Mouse (Mus musculus): Measurements from ENCODE around the gene Zbtb48. TPM values are rescaled to one million over a fixed set of nuclear protein-coding genes. Genes with fewer than 3 reads are reported as not detected.

Gene Zbtb48
- polyA plus RNA-seq, 1 experiment from 2014 or later: 19.6 TPM

GRCm38 (mm10) chr4:152010091-152010706, 17.3 kb downstream of the Zbtb48 start:
- Histone ChIP-seq H3K9me3 (ENCODE audit: control insufficient read depth, low read length) (no peaks in the 10 kb centered on the region), H3K4me3 (ENCODE audit: low read depth, low read length) (peak overlapping the region; percentile 71), H3K4me2 (replicated peaks; ENCODE audit: low read depth, low read length) (peak overlapping the region; percentile 100), H3K27me3 (ENCODE audit: control insufficient read depth, insufficient read depth, low read length) (peaks cover 21% of the 10 kb centered on the region), H3K36me3 (ENCODE audit: control insufficient read depth, insufficient read depth, low read length) (no peaks in the 10 kb centered on the region), H3K4me1 (replicated peaks; ENCODE audit: control insufficient read depth, insufficient read depth, low read length) (peaks cover 9% of the 10 kb centered on the region), H3K27ac (ENCODE audit: low read depth, low read length) (no peak overlapping the region), H3K9ac (ENCODE audit: low read depth, low read length) (peak overlapping the region; percentile 7; the same call in 1 of the 2 replicates)
- peak; percentile 18 for DNase-seq (ENCODE audit: low spot score)
- WGBS: 2% methylated on average over 10 of the region's 10 CpGs
- no peak for ATAC-seq (ENCODE audit: low FRiP score)

DNA sequence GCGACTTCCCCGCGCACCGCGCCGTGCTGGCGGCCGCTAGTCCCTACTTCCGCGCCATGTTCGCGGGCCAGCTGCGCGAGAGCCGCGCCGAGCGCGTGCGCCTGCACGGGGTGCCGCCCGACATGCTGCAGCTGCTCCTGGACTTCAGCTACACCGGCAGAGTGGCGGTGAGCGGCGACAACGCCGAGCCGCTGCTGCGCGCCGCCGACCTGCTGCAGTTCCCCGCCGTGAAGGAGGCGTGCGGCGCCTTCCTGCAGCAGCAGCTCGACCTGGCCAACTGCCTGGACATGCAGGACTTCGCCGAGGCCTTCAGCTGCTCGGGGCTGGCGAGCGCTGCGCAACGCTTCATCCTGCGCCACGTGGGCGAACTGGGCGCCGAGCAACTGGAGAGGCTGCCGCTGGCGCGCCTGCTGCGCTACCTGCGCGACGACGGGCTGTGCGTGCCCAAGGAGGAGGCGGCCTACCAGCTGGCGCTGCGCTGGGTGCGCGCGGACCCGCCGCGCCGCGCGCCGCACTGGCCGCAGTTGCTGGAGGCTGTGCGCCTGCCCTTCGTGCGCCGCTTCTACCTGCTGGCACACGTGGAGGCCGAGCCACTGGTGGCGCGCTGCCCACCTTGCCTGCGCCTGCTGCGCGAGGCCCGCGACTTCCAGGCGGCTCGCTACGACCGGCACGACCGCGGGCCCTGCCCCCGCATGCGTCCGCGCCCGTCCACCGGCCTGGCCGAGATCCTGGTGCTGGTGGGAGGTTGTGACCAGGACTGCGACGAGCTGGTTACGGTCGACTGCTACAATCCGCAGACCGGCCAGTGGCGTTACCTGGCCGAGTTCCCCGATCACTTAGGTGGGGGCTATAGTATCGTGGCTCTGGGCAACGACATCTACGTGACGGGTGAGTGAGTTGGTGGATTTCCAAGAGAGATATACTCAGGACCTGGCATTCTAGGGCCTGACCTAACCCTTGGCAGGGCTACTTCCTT, 18.1 kb downstream of the Zbtb48 start:
- Histone ChIP-seq H3K4me3 (ENCODE audit: low read depth, low read length) (peak overlapping the region; percentile 71), H3K36me3 (ENCODE audit: control insufficient read depth, insufficient read depth, low read length) (no peaks in the 10 kb centered on the region), H3K27me3 (ENCODE audit: control insufficient read depth, insufficient read depth, low read length) (peaks cover 21% of the 10 kb centered on the region), H3K4me2 (replicated peaks; ENCODE audit: low read depth, low read length) (peak overlapping the region; percentile 100), H3K9me3 (ENCODE audit: control insufficient read depth, low read length) (no peaks in the 10 kb centered on the region), H3K4me1 (replicated peaks; ENCODE audit: control insufficient read depth, insufficient read depth, low read length) (peaks cover 9% of the 10 kb centered on the region), H3K27ac (ENCODE audit: low read depth, low read length) (peak overlapping the region; percentile 51; the same call in 1 of the 2 replicates), H3K9ac (ENCODE audit: low read depth, low read length) (peak overlapping the region; percentile 62)
- peak; percentile 62 for DNase-seq (ENCODE audit: low spot score)
- under 1% methylated on average over 115 of the region's 115 CpGs for WGBS
- peak; percentile 81 for ATAC-seq (ENCODE audit: low FRiP score)

GRCm38 (mm10) chr4:152008622-152009075, 18.8 kb downstream of the Zbtb48 start, which contains the start of gene Klhl21:
Klhl21 (plus strand) TSS chr4:152008803.
- H3K9ac ChIP-seq (ENCODE audit: low read depth, low read length): peak within 1 kb of the TSS; percentile 62
- H3K9me3 ChIP-seq (ENCODE audit: control insufficient read depth, low read length): no peaks in the 10 kb centered on the region
- ATAC-seq (ENCODE audit: low FRiP score): peak; percentile 91
- peaks cover 9% of the 10 kb centered on the region for H3K4me1 ChIP-seq (replicated peaks; ENCODE audit: control insufficient read depth, insufficient read depth, low read length)
- peak within 1 kb of the TSS; percentile 100 for H3K4me2 ChIP-seq (replicated peaks; ENCODE audit: low read depth, low read length)
- under 1% methylated on average over 43 of the region's 45 CpGs for WGBS
- H3K27ac ChIP-seq (ENCODE audit: low read depth, low read length): peak within 1 kb of the TSS; percentile 51; the same call in 1 of the 2 replicates
- peak; percentile 94 for DNase-seq (ENCODE audit: low spot score)
- H3K27me3 ChIP-seq (ENCODE audit: control insufficient read depth, insufficient read depth, low read length): peaks cover 21% of the 10 kb centered on the region
- no peaks in the 10 kb centered on the region for H3K36me3 ChIP-seq (ENCODE audit: control insufficient read depth, insufficient read depth, low read length)
- H3K4me3 ChIP-seq (ENCODE audit: low read depth, low read length): peak within 1 kb of the TSS; percentile 71

DNA sequence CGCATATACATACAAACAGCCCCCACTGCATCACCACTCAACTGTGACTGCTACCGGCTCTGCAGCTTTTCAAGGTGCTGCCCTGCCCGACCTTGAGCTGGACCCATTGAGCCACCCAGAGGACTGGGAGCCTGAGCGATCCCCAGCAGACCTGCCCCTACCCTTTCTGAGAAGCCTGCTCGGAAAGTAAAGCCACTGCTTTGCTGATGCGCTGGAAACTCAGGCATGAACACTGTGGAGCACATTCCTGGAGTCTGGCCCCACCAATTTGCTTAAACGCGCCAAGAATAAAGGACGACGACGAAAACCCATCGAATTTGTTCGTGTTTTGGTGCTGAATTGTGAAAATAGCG, 19.3 kb downstream of the Zbtb48 start:
- H3K36me3 ChIP-seq (ENCODE audit: control insufficient read depth, insufficient read depth, low read length): no peaks in the 10 kb centered on the region
- H3K4me2 ChIP-seq (replicated peaks; ENCODE audit: low read depth, low read length): peak overlapping the region; percentile 100
- 0 out of 2 replicates have a peak overlapping the region, but pooled peaks have one; percentile 12 for H3K9ac ChIP-seq (ENCODE audit: low read depth, low read length)
- H3K27ac ChIP-seq (ENCODE audit: low read depth, low read length): no peak overlapping the region
- peak overlapping the region; percentile 71 for H3K4me3 ChIP-seq (ENCODE audit: low read depth, low read length)
- ATAC-seq (ENCODE audit: low FRiP score) (no peak), DNase-seq (ENCODE audit: low spot score) (no peak)
- WGBS: under 1% methylated on average over 14 of the region's 14 CpGs
- peaks cover 9% of the 10 kb centered on the region for H3K4me1 ChIP-seq (replicated peaks; ENCODE audit: control insufficient read depth, insufficient read depth, low read length)
- no peaks in the 10 kb centered on the region for H3K9me3 ChIP-seq (ENCODE audit: control insufficient read depth, low read length)
- H3K27me3 ChIP-seq (ENCODE audit: control insufficient read depth, insufficient read depth, low read length): peaks cover 21% of the 10 kb centered on the region

DNA sequence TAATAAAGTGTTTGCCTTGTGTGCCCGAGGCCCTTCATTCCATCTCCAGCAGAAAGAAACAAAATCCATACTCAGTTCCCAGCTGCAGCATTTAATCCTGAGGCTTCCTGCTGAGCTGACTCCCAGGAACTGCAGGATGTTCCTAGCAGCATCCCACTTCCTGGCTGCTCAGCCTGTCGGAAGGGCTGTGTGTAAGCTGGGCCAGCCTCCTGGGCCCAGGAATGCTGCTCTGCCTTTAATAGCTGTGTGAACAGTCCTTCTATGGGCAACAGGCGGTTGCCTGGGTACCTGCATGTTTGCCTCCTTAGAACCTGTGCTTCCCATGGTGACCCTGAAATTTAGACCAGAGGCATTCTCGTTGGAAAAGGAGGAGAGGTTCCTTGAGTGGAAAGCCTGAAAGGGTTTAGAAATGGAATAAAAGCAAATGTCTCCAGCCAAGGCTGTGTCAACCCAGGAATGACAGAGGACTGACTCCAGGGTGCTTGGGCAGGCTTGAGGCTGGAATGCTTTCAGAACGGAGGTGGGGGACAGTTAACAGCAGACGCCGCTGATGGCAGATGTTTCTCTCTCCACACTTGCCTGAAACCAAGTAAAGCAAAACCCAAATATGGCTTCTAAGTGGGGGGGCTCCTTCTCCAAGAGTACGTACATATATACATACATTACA, 19.9 kb downstream of the Zbtb48 start:
- peak overlapping the region; percentile 100 for H3K4me2 ChIP-seq (replicated peaks; ENCODE audit: low read depth, low read length)
- WGBS: 4% methylated on average over 8 of the region's 8 CpGs
- peak overlapping the region; percentile 71 for H3K4me3 ChIP-seq (ENCODE audit: low read depth, low read length)
- H3K36me3 ChIP-seq (ENCODE audit: control insufficient read depth, insufficient read depth, low read length): no peaks in the 10 kb centered on the region
- peaks cover 9% of the 10 kb centered on the region for H3K4me1 ChIP-seq (replicated peaks; ENCODE audit: control insufficient read depth, insufficient read depth, low read length)
- no peak overlapping the region for H3K9ac ChIP-seq (ENCODE audit: low read depth, low read length)
- peaks cover 21% of the 10 kb centered on the region for H3K27me3 ChIP-seq (ENCODE audit: control insufficient read depth, insufficient read depth, low read length)
- no peak overlapping the region for H3K27ac ChIP-seq (ENCODE audit: low read depth, low read length)
- no peaks in the 10 kb centered on the region for H3K9me3 ChIP-seq (ENCODE audit: control insufficient read depth, low read length)
- DNase-seq (ENCODE audit: low spot score): peak; percentile 23
- ATAC-seq (ENCODE audit: low FRiP score): no peak

DNA sequence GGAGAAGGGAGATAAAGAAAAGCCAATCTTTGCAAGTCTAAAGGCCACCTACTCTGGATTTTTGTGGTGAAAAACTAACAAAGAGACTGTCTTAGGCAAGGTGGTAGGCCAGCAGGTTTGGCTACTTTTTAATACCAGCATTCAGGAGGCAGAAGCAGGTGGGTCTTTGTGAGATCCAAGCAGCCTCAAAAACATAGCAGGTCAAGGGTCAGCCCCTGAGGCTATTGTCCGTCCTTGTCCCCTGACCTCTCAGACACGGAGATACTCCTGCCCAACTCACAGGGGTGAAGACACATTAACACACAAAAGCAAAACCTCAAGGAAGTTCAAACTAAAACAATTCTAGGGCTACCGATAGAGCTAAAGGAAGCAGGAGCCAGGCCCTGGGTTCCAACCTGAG, 20.7 kb downstream of the Zbtb48 start:
- H3K9ac ChIP-seq (ENCODE audit: low read depth, low read length): no peak overlapping the region
- peaks cover 9% of the 10 kb centered on the region for H3K4me1 ChIP-seq (replicated peaks; ENCODE audit: control insufficient read depth, insufficient read depth, low read length)
- no peaks in the 10 kb centered on the region for H3K36me3 ChIP-seq (ENCODE audit: control insufficient read depth, insufficient read depth, low read length)
- H3K4me2 ChIP-seq (replicated peaks; ENCODE audit: low read depth, low read length): no peak overlapping the region
- H3K27ac ChIP-seq (ENCODE audit: low read depth, low read length): no peak overlapping the region
- peaks cover 21% of the 10 kb centered on the region for H3K27me3 ChIP-seq (ENCODE audit: control insufficient read depth, insufficient read depth, low read length)
- ATAC-seq (ENCODE audit: low FRiP score) (no peak), DNase-seq (ENCODE audit: low spot score) (no peak)
- no peaks in the 10 kb centered on the region for H3K9me3 ChIP-seq (ENCODE audit: control insufficient read depth, low read length)
- 18% methylated on average over 3 of the region's 3 CpGs for WGBS
- H3K4me3 ChIP-seq (ENCODE audit: low read depth, low read length): no peak overlapping the region

DNA sequence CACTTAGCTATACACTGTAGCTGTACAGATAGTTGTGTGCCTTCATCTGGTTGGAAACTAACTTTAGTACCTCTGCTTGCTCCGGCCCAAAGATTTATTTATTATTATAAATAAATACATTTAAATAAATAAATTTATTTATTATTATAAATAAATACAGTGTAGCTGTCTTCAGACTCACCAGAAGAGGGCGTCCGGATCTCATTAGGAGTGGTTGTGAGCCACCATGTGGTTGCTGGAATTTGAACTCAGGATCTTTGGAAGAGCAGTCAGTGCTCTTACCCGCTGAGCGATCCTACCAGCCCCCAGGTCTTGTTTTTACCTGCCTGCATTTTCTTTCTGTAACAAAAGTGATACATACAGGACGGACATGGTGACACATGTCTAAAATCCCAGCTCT, 21.3 kb downstream of the Zbtb48 start:
- WGBS: 82% methylated on average over 6 of the region's 6 CpGs

GRCm38 (mm10) chr4:152002063-152002462, 25.4 kb downstream of the Zbtb48 start:
- Histone ChIP-seq H3K27me3 (ENCODE audit: control insufficient read depth, insufficient read depth, low read length) (no peaks in the 10 kb centered on the region; the same call in 1 of the 2 replicates), H3K4me2 (replicated peaks; ENCODE audit: low read depth, low read length) (no peak overlapping the region), H3K36me3 (ENCODE audit: control insufficient read depth, insufficient read depth, low read length) (no peaks in the 10 kb centered on the region), H3K4me1 (replicated peaks; ENCODE audit: control insufficient read depth, insufficient read depth, low read length) (no peaks in the 10 kb centered on the region), H3K27ac (ENCODE audit: low read depth, low read length) (no peak overlapping the region), H3K4me3 (ENCODE audit: low read depth, low read length) (no peak overlapping the region), H3K9me3 (ENCODE audit: control insufficient read depth, low read length) (no peaks in the 10 kb centered on the region), H3K9ac (ENCODE audit: low read depth, low read length) (no peak overlapping the region)
- DNase-seq (ENCODE audit: low spot score) (no peak), ATAC-seq (ENCODE audit: low FRiP score) (no peak)
- WGBS: 92% methylated on average over 3 of the region's 3 CpGs

More for the DNA sequence above, 21.3 kb downstream of the Zbtb48 start:
- H3K4me2 ChIP-seq (replicated peaks; ENCODE audit: low read depth, low read length): no peak overlapping the region
- no peak overlapping the region for H3K27ac ChIP-seq (ENCODE audit: low read depth, low read length)
- H3K27me3 ChIP-seq (ENCODE audit: control insufficient read depth, insufficient read depth, low read length): peaks cover 20% of the 10 kb centered on the region
- H3K9me3 ChIP-seq (ENCODE audit: control insufficient read depth, low read length): no peaks in the 10 kb centered on the region
- no peak for DNase-seq (ENCODE audit: low spot score)
- no peaks in the 10 kb centered on the region for H3K36me3 ChIP-seq (ENCODE audit: control insufficient read depth, insufficient read depth, low read length)
- no peak overlapping the region for H3K9ac ChIP-seq (ENCODE audit: low read depth, low read length)
- no peak overlapping the region for H3K4me3 ChIP-seq (ENCODE audit: low read depth, low read length)
- no peak for ATAC-seq (ENCODE audit: low FRiP score)
- peaks cover 9% of the 10 kb centered on the region for H3K4me1 ChIP-seq (replicated peaks; ENCODE audit: control insufficient read depth, insufficient read depth, low read length)

Data from hindbrain, embryonic 11.5 days (tissue).